Mouse (Mus musculus): ENCODE measurements around the gene 4933414I15Rik. TPM values are rescaled to one million over a fixed set of nuclear protein-coding genes. Genes with fewer than 3 reads are reported as not detected.

The 4933414I15Rik gene
- polyA plus RNA-seq, 1 experiment from 2014 or later, result not detected

DNA sequence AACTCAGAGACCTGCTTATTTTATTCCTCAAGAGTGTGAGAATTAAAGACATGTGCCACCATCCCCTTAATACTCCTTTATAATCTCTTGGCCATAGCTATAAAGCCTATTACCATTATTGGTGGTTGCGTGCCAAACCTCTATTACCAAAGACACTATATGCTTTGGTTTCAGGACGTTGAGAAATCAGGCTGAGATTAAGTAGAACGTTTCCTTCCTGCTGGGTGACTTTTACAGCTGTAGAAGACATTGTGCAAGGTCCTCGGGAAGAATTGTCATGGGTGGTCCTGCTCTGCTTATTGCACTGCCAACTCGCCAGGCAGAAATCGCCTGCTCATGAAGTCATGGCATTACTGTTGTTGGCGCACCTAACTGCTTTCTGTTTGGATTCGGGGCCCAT is 5.1 kb downstream of the 4933414I15Rik start:
- ATAC-seq (ENCODE audit: low FRiP score), result no peak
- H3K9ac ChIP-seq (ENCODE audit: low read length), result no peak overlapping the region
- H3K9me3 ChIP-seq (ENCODE audit: control insufficient read depth, low read length), result no peaks in the 10 kb centered on the region
- no peak overlapping the region for H3K4me3 ChIP-seq (ENCODE audit: low read depth, low read length)
- H3K27me3 ChIP-seq (ENCODE audit: control insufficient read depth, insufficient read depth, low read length), result no peaks in the 10 kb centered on the region
- H3K27ac ChIP-seq (ENCODE audit: low read depth, low read length), result no peak overlapping the region
- DNase-seq (ENCODE audit: low spot score, missing footprints), result no peak
- WGBS, result 85% methylated on average over 8 of the region's 8 CpGs
- no peaks in the 10 kb centered on the region for H3K4me1 ChIP-seq (ENCODE audit: control insufficient read depth, insufficient read depth, low read length)
- no peaks in the 10 kb centered on the region for H3K36me3 ChIP-seq (ENCODE audit: control insufficient read depth, insufficient read depth, low read length)
- H3K4me2 ChIP-seq, result no peak overlapping the region

DNA sequence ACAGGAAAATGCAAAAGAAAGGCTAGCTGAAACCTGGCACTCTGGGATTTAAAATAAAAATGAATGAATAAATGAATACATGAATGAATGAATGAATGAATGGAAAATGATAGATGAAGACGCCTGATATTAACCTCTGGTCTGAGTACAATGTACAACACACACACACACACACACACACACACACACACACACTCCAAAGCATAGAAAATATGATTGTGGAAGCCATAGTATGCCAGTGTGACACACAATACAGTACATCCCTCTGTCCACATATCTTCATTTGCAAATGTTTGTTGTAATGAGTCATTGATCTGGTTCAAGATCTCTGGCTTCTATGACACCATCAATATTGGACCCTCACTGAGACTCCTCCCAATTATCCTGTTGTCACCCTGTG is 11.5 kb downstream of the 4933414I15Rik start:
- 100% methylated on average over 1 of the region's 1 CpGs for WGBS
- H3K4me2 ChIP-seq, result peak overlapping the region; percentile 10; the same call in 1 of the 2 replicates
- no peak overlapping the region for H3K27ac ChIP-seq (ENCODE audit: low read depth, low read length)
- peaks cover 2% of the 10 kb centered on the region; the same call in 1 of the 2 replicates for H3K27me3 ChIP-seq (ENCODE audit: control insufficient read depth, insufficient read depth, low read length)
- peak; percentile 61 for ATAC-seq (ENCODE audit: low FRiP score)
- no peak overlapping the region for H3K4me3 ChIP-seq (ENCODE audit: low read depth, low read length)
- no peaks in the 10 kb centered on the region for H3K36me3 ChIP-seq (ENCODE audit: control insufficient read depth, insufficient read depth, low read length)
- no peaks in the 10 kb centered on the region for H3K9me3 ChIP-seq (ENCODE audit: control insufficient read depth, low read length)
- H3K9ac ChIP-seq (ENCODE audit: low read length), result no peak overlapping the region
- no peaks in the 10 kb centered on the region; the same call in 1 of the 2 replicates for H3K4me1 ChIP-seq (ENCODE audit: control insufficient read depth, insufficient read depth, low read length)
- no peak for DNase-seq (ENCODE audit: low spot score, missing footprints)

DNA sequence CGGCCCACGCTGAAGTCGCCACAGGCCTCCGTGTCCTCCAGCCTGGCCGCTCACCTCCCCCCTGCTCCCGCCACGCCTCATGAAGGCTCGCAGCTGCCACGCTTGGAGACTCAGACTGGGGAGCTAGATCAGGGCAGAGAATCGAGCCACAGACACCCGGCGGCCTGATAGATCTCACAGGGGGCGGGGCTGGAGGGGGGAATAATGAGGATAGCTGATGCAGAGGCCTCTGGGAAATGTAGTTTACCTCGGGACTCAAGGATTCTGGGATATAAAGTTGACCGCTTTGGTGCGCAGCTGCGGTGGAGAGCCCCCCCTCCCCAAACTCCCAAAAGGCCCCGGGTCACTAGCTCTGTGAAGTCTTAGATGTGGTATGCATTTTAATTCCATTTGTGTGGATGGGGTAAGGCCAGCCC is 12.1 kb downstream of the 4933414I15Rik start, which contains the start of gene Zfp354b:
Gene Zfp354b, minus strand, starts transcription at position 183 of the 416 bp plus-strand sequence.
- peak within 1 kb of the TSS; percentile 90 for H3K4me2 ChIP-seq
- H3K27ac ChIP-seq (ENCODE audit: low read depth, low read length), result no peak within 1 kb of the TSS
- ATAC-seq (ENCODE audit: low FRiP score) (peak; percentile 96), DNase-seq (ENCODE audit: low spot score, missing footprints) (peak; percentile 99)
- H3K9ac ChIP-seq (ENCODE audit: low read length), result peak within 1 kb of the TSS; percentile 70
- no peaks in the 10 kb centered on the region; the same call in 1 of the 2 replicates for H3K4me1 ChIP-seq (ENCODE audit: control insufficient read depth, insufficient read depth, low read length)
- H3K36me3 ChIP-seq (ENCODE audit: control insufficient read depth, insufficient read depth, low read length), result no peaks in the 10 kb centered on the region
- WGBS, result under 1% methylated on average over 18 of the region's 18 CpGs
- H3K9me3 ChIP-seq (ENCODE audit: control insufficient read depth, low read length), result no peaks in the 10 kb centered on the region
- H3K4me3 ChIP-seq (ENCODE audit: low read depth, low read length), result peak within 1 kb of the TSS; percentile 51
- H3K27me3 ChIP-seq (ENCODE audit: control insufficient read depth, insufficient read depth, low read length), result peaks cover 2% of the 10 kb centered on the region; the same call in 1 of the 2 replicates

DNA sequence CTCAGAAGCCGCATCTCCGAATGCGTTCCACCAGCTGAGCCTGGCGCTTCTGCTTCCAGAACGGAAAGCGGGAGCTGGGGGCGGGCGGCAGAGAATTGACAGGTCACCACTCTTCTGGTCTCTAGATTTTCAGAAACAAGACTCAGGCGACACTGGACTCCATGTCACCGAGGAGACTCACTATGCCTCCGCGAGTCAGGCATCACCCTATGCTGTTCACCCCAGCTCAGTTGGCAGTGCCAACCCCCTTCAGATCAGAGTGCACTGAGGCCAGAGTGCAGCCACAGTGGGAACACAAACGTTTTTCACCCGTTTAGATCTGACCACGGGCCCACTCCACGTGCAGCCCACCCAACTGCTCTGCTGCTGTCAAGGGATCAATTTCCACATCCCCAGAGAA is 12.5 kb downstream of the 4933414I15Rik start:
- 3% methylated on average over 16 of the region's 16 CpGs for WGBS
- DNase-seq (ENCODE audit: low spot score, missing footprints), result no peak

DNA sequence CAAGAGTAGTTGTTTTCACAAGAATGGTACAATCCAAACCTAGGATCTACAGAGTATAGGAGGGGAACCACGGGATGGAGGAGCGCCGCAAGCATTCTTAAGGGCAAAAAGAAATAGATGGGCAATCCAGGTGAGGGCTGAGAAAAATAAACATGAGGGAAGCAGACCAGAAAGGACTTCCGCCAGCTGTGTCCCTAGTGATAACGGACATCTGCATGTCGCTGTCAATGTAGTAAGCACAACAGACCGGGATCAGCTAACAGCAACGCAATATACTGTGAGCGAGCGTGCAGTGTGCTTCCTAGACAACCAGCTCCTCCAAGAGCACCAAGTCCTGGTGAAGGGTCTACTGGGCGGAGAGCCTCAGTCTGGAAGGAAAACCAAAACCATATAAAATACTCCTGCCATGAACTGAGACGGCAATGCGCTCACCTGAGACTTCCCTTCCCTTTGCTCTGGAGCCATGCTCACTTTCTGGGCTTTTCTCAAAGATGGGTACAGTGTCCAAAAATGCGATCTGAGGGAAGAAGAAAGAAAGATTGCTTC is 13.0 kb downstream of the 4933414I15Rik start:
- Histone ChIP-seq H3K27ac (ENCODE audit: low read depth, low read length) (no peak overlapping the region), H3K27me3 (ENCODE audit: control insufficient read depth, insufficient read depth, low read length) (peaks cover 2% of the 10 kb centered on the region; the same call in 1 of the 2 replicates), H3K4me1 (ENCODE audit: control insufficient read depth, insufficient read depth, low read length) (no peaks in the 10 kb centered on the region; the same call in 1 of the 2 replicates), H3K4me3 (ENCODE audit: low read depth, low read length) (peak overlapping the region; percentile 51), H3K4me2 (peak overlapping the region; percentile 90), H3K36me3 (ENCODE audit: control insufficient read depth, insufficient read depth, low read length) (no peaks in the 10 kb centered on the region), H3K9ac (ENCODE audit: low read length) (peak overlapping the region; percentile 70), H3K9me3 (ENCODE audit: control insufficient read depth, low read length) (no peaks in the 10 kb centered on the region)
- ATAC-seq (ENCODE audit: low FRiP score) (no peak), DNase-seq (ENCODE audit: low spot score, missing footprints) (peak; percentile 88)
- 38% methylated on average over 14 of the region's 14 CpGs for WGBS

More for the DNA sequence above, 12.5 kb downstream of the 4933414I15Rik start:
- no peaks in the 10 kb centered on the region for H3K9me3 ChIP-seq (ENCODE audit: control insufficient read depth, low read length)
- peak overlapping the region; percentile 90 for H3K4me2 ChIP-seq
- peak; percentile 68; the same call in 1 of the 2 replicates for ATAC-seq (ENCODE audit: low FRiP score)
- H3K9ac ChIP-seq (ENCODE audit: low read length), result peak overlapping the region; percentile 70
- H3K27me3 ChIP-seq (ENCODE audit: control insufficient read depth, insufficient read depth, low read length), result peaks cover 2% of the 10 kb centered on the region; the same call in 1 of the 2 replicates
- H3K27ac ChIP-seq (ENCODE audit: low read depth, low read length), result no peak overlapping the region
- H3K4me3 ChIP-seq (ENCODE audit: low read depth, low read length), result peak overlapping the region; percentile 51
- H3K36me3 ChIP-seq (ENCODE audit: control insufficient read depth, insufficient read depth, low read length), result no peaks in the 10 kb centered on the region
- H3K4me1 ChIP-seq (ENCODE audit: control insufficient read depth, insufficient read depth, low read length), result no peaks in the 10 kb centered on the region; the same call in 1 of the 2 replicates

DNA sequence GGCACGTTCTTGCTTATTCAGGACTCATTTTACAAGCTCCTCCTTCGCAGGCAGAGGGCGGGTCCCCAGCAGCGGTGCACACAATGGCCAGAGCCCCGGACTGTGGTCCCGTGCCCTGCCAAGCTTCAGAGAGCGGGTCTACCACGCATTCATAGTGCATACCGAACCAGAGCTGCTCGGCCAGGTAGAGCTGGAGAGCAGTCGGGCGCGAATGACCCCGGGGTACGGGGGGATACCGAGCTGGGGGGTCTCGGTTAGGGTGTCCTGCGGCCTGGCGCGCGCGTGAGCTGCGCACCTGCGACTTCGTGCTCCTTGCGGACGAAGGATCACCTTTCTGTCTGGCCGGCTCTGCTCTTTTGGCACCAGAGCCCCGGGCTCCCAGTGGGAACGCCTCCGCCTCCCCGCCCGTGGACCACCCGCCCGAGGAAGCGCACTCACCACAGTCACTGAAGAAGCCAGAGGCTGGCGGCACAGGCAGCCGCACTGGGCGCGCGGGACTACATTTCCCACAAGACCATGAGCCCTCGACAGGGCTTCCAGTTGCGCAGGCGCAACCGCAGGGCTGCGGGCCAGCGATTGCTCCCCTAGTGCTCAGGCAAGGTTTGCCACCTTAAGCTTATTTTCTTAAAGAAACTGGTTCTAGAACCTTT is 27.8 kb downstream of the 4933414I15Rik start, which contains the start of gene Zfp2:
Gene Zfp2, minus strand, starts transcription at position 495 of the 650 bp plus-strand sequence.
- Histone ChIP-seq H3K4me1 (ENCODE audit: control insufficient read depth, insufficient read depth, low read length) (no peaks in the 10 kb centered on the region), H3K9ac (ENCODE audit: low read length) (peak within 1 kb of the TSS; percentile 98), H3K9me3 (ENCODE audit: control insufficient read depth, low read length) (no peaks in the 10 kb centered on the region), H3K36me3 (ENCODE audit: control insufficient read depth, insufficient read depth, low read length) (peaks cover 12% of the 10 kb centered on the region), H3K27ac (ENCODE audit: low read depth, low read length) (peak within 1 kb of the TSS; percentile 54; the same call in 1 of the 2 replicates), H3K4me2 (peak within 1 kb of the TSS; percentile 49), H3K27me3 (ENCODE audit: control insufficient read depth, insufficient read depth, low read length) (no peaks in the 10 kb centered on the region), H3K4me3 (ENCODE audit: low read depth, low read length) (peak within 1 kb of the TSS; percentile 84)
- WGBS, result under 1% methylated on average over 47 of the region's 47 CpGs
- DNase-seq (ENCODE audit: low spot score, missing footprints) (peak; percentile 99), ATAC-seq (ENCODE audit: low FRiP score) (peak; percentile 97)

DNA sequence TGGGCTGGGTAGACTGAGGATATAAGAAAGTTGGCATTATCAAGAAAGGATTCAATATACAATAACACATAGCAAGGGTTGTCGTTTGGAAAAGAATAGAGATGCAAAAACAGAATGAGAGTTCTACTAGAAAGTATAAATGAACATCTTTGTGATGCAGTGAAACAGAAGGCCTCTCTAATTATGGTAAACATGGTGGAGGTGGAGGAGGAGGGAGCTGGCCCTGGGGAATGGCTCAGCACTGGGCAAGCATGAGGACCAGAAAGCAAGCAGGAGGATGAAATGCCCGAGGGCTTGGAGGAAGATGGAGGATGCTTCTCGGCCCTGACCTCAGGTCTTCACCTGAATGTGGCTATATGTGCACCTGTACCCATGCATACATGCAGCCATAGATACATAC is 29.1 kb downstream of the 4933414I15Rik start:
- no peaks in the 10 kb centered on the region for H3K9me3 ChIP-seq (ENCODE audit: control insufficient read depth, low read length)
- H3K27ac ChIP-seq (ENCODE audit: low read depth, low read length), result no peak overlapping the region
- WGBS, result 94% methylated on average over 3 of the region's 3 CpGs
- DNase-seq (ENCODE audit: low spot score, missing footprints) (no peak), ATAC-seq (ENCODE audit: low FRiP score) (no peak)
- no peaks in the 10 kb centered on the region for H3K27me3 ChIP-seq (ENCODE audit: control insufficient read depth, insufficient read depth, low read length)
- no peaks in the 10 kb centered on the region for H3K4me1 ChIP-seq (ENCODE audit: control insufficient read depth, insufficient read depth, low read length)
- H3K9ac ChIP-seq (ENCODE audit: low read length), result no peak overlapping the region
- peaks cover 23% of the 10 kb centered on the region for H3K36me3 ChIP-seq (ENCODE audit: control insufficient read depth, insufficient read depth, low read length)
- no peak overlapping the region for H3K4me2 ChIP-seq
- H3K4me3 ChIP-seq (ENCODE audit: low read depth, low read length), result no peak overlapping the region

DNA sequence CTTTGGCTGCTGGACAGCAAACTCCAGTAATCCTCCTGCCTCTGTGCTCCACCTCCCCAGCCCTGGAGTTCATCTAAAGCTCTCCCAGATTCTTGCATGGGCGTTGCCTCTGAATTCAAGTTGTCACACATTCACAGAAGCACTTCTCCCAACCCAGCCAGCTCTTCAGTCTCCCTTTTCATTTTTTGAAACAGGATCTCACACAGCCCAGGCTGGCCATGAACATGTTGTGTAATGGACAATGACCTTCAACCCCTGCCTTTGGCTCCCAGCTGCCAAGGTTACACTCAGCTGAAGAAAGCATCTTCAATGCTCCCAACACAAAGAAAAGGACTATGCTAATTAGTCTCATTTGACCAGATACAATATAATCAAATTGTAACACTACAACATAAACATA is 30.3 kb downstream of the 4933414I15Rik start:
- DNase-seq (ENCODE audit: low spot score, missing footprints) (no peak), ATAC-seq (ENCODE audit: low FRiP score) (no peak)
- Histone ChIP-seq H3K4me2 (no peak overlapping the region), H3K4me3 (ENCODE audit: low read depth, low read length) (no peak overlapping the region), H3K4me1 (ENCODE audit: control insufficient read depth, insufficient read depth, low read length) (no peaks in the 10 kb centered on the region), H3K27ac (ENCODE audit: low read depth, low read length) (no peak overlapping the region), H3K27me3 (ENCODE audit: control insufficient read depth, insufficient read depth, low read length) (no peaks in the 10 kb centered on the region), H3K9me3 (ENCODE audit: control insufficient read depth, low read length) (no peaks in the 10 kb centered on the region), H3K9ac (ENCODE audit: low read length) (no peak overlapping the region), H3K36me3 (ENCODE audit: control insufficient read depth, insufficient read depth, low read length) (peaks cover 35% of the 10 kb centered on the region)
- 96% methylated on average over 1 of the region's 1 CpGs for WGBS

DNA sequence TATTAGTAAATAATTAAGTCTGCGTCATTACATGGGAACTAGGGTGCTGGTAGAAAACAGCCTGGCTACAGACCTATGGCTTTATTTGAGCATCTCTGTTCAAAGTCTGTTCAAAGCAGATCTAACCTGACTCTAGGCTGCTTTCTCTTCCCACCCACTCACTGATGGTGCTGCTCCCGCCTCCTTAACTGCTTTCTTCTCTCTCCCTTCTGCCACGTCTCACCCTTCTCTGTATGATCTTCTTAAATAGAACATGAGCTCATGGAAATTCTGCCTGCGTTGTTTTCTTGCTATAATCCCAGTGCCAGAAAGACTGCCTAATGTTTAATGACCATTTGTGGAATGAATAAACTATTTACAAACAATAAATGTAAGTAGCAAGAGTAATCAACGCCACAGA is 35.4 kb downstream of the 4933414I15Rik start:
- Histone ChIP-seq H3K27ac (ENCODE audit: low read depth, low read length) (no peak overlapping the region), H3K9me3 (ENCODE audit: control insufficient read depth, low read length) (peaks cover 20% of the 10 kb centered on the region), H3K9ac (ENCODE audit: low read length) (no peak overlapping the region), H3K4me2 (no peak overlapping the region), H3K4me3 (ENCODE audit: low read depth, low read length) (no peak overlapping the region), H3K27me3 (ENCODE audit: control insufficient read depth, insufficient read depth, low read length) (no peaks in the 10 kb centered on the region), H3K4me1 (ENCODE audit: control insufficient read depth, insufficient read depth, low read length) (no peaks in the 10 kb centered on the region), H3K36me3 (ENCODE audit: control insufficient read depth, insufficient read depth, low read length) (peaks cover 83% of the 10 kb centered on the region)
- ATAC-seq (ENCODE audit: low FRiP score), result no peak
- no peak for DNase-seq (ENCODE audit: low spot score, missing footprints)
- 92% methylated on average over 5 of the region's 5 CpGs for whole genome bisulfite sequencing
